Mouse (Mus musculus) thymus, adult 2 months (tissue): Measurements from ENCODE around the gene Ubl4b. TPM values are rescaled to one million over a fixed set of nuclear protein-coding genes. Genes with fewer than 3 reads are reported as not detected.
A peak's percentile ranks its signal among the peaks of the same experiment; 100 is the strongest.

Experiments used
- DNase-seq: peaks from one replicate; pipeline ENCODE4 v3.0.0; 2021
- H3K27ac ChIP-seq: fragments of 200-500 bp; 2 replicates; pipeline ENCODE4 v1.5.1; 2012; ENCODE audit warnings: low read length, control low read depth; ENCODE audit not compliant: control insufficient read depth, insufficient read depth
- H3K27me3 ChIP-seq: fragments of 200-500 bp; 2 replicates; pipeline ENCODE4 v1.6.1; 2012; ENCODE audit warnings: mild to moderate bottlenecking, low read length, moderate library complexity, mixed read lengths; ENCODE audit not compliant: control insufficient read depth, insufficient read depth
- H3K36me3 ChIP-seq: fragments of 200-500 bp; 2 replicates; pipeline ENCODE4 v1.6.1; 2012; ENCODE audit warnings: mild to moderate bottlenecking, low read length, moderate library complexity; ENCODE audit not compliant: control insufficient read depth, insufficient read depth
- H3K4me1 ChIP-seq: fragments of 200-500 bp; replicated peaks from 2 replicates; pipeline ENCODE4 v1.6.1; 2012; ENCODE audit warnings: low read length; ENCODE audit not compliant: control insufficient read depth, insufficient read depth
- H3K4me3 ChIP-seq: fragments of 200-500 bp; 2 replicates; pipeline ENCODE4 v1.5.1; 2012; ENCODE audit warnings: mild to moderate bottlenecking, low read length, control low read depth, moderate library complexity; ENCODE audit not compliant: control insufficient read depth, insufficient read depth
- CTCF ChIP-seq: fragments of 200-500 bp; IDR thresholded peaks from 2 replicates; pipeline ENCODE4 v1.5.1; 2012; ENCODE audit warnings: mild to moderate bottlenecking, control low read depth, low read length, moderate library complexity, borderline replicate concordance; ENCODE audit not compliant: control insufficient read depth, poor library complexity, insufficient read depth; ENCODE audit errors: extremely low read depth
- POLR2A ChIP-seq: fragments of 200-500 bp; IDR thresholded peaks from 2 replicates; pipeline ENCODE4 v1.6.1; 2012; ENCODE audit warnings: mild to moderate bottlenecking, low read length, control low read depth, moderate library complexity; ENCODE audit not compliant: control insufficient read depth, poor library complexity, insufficient read depth; ENCODE audit errors: extremely low read depth
- WGBS: fragments of 180-500 bp; shearing (Covaris S2); methylation state at CpG from one replicate; pipeline ENCODE4 v1.1.7; 2018; 5-methylcytosine and 5-hydroxymethylcytosine counted together
- polyA plus RNA-seq: library from polyadenylated mRNA; depleted of rRNA; stranded (reverse); fragments of >200 nt; gene quantifications from 2 replicates; pipeline ENCODE4 v1.2.3, GENCODE M21; 2012

The Ubl4b gene
- polyA plus RNA-seq, 1 experiment: 0.07 TPM

GRCm38 (mm10) chr3:107562104-107562503 is 7.2 kb upstream of the Ubl4b start:
- 92% methylated on average over 2 of the region's 2 CpGs for WGBS
- DNase-seq: no peak
- Histone ChIP-seq H3K36me3 (no peaks in the 10 kb centered on the region), H3K27ac (no peak overlapping the region), H3K4me3 (no peak overlapping the region), H3K4me1 (no peaks in the 10 kb centered on the region), H3K27me3 (no peaks in the 10 kb centered on the region)
- TF ChIP-seq CTCF (no peak), POLR2A (no peak)

GRCm38 (mm10) chr3:107559183-107559582 is 4.3 kb upstream of the Ubl4b start:
- no peaks in the 10 kb centered on the region for H3K27me3 ChIP-seq
- no peaks in the 10 kb centered on the region for H3K4me1 ChIP-seq
- TF ChIP-seq CTCF (peak; percentile 62; the same call in 1 of the 2 replicates), POLR2A (no peak)
- H3K27ac ChIP-seq: no peak overlapping the region
- 19% methylated on average over 3 of the region's 3 CpGs for WGBS
- H3K4me3 ChIP-seq: no peak overlapping the region
- no peaks in the 10 kb centered on the region for H3K36me3 ChIP-seq
- peak; percentile 29 for DNase-seq

DNA sequence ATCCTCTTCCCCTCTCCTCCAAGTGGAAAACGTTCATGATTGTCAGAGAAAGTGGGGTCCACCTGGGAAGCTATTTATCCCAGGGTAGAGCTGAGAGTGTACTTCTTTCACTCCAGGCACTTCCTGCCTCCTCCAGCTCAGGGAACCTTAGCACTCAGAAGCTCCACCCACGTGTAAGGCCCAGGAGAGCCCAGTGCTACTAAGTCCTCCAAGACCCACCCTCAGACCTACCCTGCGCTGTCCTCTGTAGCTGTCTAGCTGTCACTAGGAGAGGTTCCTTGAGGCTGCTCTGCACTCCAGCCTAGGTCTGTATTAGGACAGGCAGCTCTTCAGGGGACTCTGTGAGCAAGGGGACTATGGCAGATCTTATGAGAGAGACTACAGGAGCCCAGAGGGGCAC is 3.9 kb upstream of the Ubl4b start:
- 71% methylated on average over 3 of the region's 3 CpGs for WGBS
- H3K27ac ChIP-seq: no peak overlapping the region
- DNase-seq: no peak
- H3K36me3 ChIP-seq: no peaks in the 10 kb centered on the region
- H3K4me3 ChIP-seq: no peak overlapping the region
- no peaks in the 10 kb centered on the region for H3K27me3 ChIP-seq
- TF ChIP-seq POLR2A (no peak), CTCF (no peak)
- no peaks in the 10 kb centered on the region for H3K4me1 ChIP-seq

DNA sequence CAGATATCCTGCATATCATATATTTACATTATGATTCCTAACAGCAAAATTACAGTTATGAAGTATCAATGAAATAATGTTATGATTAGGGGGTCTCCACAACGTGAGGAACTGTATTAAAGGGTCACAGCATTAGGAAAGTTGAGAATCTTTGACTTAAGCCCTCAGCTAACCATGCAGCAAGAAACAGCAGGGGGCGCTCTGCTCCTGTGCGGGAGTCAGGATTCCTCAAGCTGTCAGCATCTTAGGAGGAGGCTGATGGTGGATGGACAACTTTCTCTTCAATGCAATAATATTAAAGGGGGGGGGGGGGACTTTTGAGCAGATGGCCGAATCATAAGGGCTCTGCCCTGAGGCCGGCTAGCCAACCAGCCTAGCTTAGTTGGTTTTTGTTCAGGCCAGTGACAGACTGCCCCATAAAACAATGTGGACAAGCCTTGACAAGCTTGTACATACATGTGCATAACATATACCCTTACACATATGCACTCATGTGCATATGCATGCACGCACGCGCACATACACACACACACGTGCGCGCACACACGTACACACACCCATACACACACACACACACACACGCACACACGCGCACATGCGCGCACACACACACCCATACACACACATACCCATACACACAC is 4.3 kb downstream of the Ubl4b start:
- Histone ChIP-seq H3K27me3 (no peaks in the 10 kb centered on the region), H3K36me3 (no peaks in the 10 kb centered on the region), H3K4me3 (no peak overlapping the region), H3K27ac (no peak overlapping the region), H3K4me1 (no peaks in the 10 kb centered on the region)
- 76% methylated on average over 17 of the region's 17 CpGs for WGBS
- no peak for TF ChIP-seq CTCF
- no peak for TF ChIP-seq POLR2A
- DNase-seq: peak; percentile 39

GRCm38 (mm10) chr3:107546956-107547355 is 7.9 kb downstream of the Ubl4b start:
- Histone ChIP-seq H3K4me3 (no peak overlapping the region), H3K27me3 (no peaks in the 10 kb centered on the region), H3K4me1 (no peaks in the 10 kb centered on the region), H3K36me3 (no peaks in the 10 kb centered on the region), H3K27ac (no peak overlapping the region)
- no peak for DNase-seq
- 60% methylated on average over 2 of the region's 2 CpGs for WGBS
- TF ChIP-seq POLR2A (no peak), CTCF (no peak)

- no peaks in the 10 kb centered on the region for H3K27me3 ChIP-seq
- H3K4me3 ChIP-seq: no peak overlapping the region
- H3K36me3 ChIP-seq: no peaks in the 10 kb centered on the region
- H3K4me1 ChIP-seq: no peaks in the 10 kb centered on the region
- no peak for DNase-seq
- H3K27ac ChIP-seq: no peak overlapping the region
- no peak for TF ChIP-seq CTCF
- TF ChIP-seq POLR2A: no peak
- 80% methylated on average over 10 of the region's 10 CpGs for WGBS
These were observed 9.0 kb downstream of the Ubl4b start for GRCm38 (mm10) chr3:107545716-107546412.

GRCm38 (mm10) chr3:107545278-107545677 is 9.6 kb downstream of the Ubl4b start:
- WGBS: 76% methylated on average over 5 of the region's 5 CpGs
- H3K4me3 ChIP-seq: no peak overlapping the region
- no peak overlapping the region for H3K27ac ChIP-seq
- H3K27me3 ChIP-seq: no peaks in the 10 kb centered on the region
- H3K4me1 ChIP-seq: no peaks in the 10 kb centered on the region
- no peak for TF ChIP-seq POLR2A
- no peak for TF ChIP-seq CTCF
- no peaks in the 10 kb centered on the region for H3K36me3 ChIP-seq
- no peak for DNase-seq
